Mouse (Mus musculus): ENCODE results near the gene Ccdc36.

DNA sequence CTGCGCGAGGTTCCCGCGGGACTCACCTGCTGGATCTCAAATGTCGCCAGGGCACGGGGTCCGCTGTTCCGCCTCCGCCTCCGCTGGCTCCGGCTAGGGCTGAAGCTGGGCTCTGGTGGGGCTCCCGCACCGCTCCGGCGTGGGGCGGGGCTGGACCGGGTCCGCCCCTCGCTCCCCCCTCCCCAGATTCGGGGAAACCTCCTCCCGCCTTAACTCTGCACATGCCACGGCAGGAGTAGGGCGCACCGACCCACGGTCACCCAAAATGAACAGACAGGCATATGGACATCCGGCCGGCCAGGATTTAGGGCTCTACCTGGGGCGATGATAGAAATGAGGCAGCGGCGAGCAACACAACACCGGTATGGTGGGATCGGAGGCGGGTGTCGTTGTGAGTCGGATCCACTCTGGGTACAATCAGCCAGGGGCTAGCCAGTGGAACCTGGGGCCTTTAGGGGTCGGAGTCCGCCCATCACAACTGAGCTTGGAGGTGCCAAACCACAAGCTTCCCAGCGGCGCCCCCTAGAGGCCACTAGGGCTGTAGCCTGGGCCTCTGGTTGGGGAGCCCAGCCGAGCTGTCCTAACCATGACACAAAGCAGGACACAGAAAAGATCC is 24.1 kb upstream of the Ccdc36 start:
- peak; percentile 71 for TF ChIP-seq CTCF (conservative IDR thresholded peaks at IDR 0.05; ENCODE audit: insufficient read depth, insufficient read length, low read depth, low read length)
- TF ChIP-seq POLR2A (IDR thresholded peaks at IDR 0.05; ENCODE audit: low read depth, low read length), result no peak
